Mouse (Mus musculus) adrenal gland, adult 18-20 months (tissue): Measurements from ENCODE around the gene Ppcdc. TPM values are rescaled to one million over a fixed set of nuclear protein-coding genes. Genes with fewer than 3 reads are reported as not detected.
"Not testable (repeated sequence)": the region's sequence is repeated elsewhere in the genome, so short reads cannot be mapped to it uniquely, and the experiment has no call there.

Experiments
- DNase-seq, 2 experiments: peaks; one replicate each; pipeline ENCODE4 v3.0.0; 2021 to 2022; ENCODE audit warnings: low spot score in 2 of 2
- total RNA-seq, 2 experiments: library from RNA; stranded (reverse); gene quantifications; 1 replicate in 1 of 2; 2 replicates in 1 of 2; pipeline ENCODE4 v1.2.3; 2021

Gene Ppcdc
- total RNA-seq, 2 experiments from 2014 or later: 15.0 to 18.0 TPM

DNA sequence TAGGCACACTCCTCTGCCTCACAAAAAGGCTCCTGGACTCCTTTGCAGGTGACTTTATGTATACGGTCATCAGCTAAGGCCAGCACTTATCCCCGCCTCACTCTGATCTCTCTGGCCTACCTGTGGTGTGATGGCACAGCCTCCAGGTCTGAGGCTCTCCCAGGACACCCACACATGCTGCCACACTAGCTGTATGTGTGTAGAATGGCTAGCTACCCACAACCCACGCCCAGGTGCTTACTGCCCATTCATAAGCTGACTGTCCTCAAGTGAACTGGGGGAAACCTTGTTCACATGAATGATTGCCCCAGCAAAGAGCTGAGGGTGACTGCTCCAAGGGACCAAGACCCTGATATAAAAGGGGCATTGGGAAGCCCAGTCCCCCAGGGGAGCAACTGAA is 7.4 kb downstream of the Ppcdc start:
- DNase-seq: no peak

DNA sequence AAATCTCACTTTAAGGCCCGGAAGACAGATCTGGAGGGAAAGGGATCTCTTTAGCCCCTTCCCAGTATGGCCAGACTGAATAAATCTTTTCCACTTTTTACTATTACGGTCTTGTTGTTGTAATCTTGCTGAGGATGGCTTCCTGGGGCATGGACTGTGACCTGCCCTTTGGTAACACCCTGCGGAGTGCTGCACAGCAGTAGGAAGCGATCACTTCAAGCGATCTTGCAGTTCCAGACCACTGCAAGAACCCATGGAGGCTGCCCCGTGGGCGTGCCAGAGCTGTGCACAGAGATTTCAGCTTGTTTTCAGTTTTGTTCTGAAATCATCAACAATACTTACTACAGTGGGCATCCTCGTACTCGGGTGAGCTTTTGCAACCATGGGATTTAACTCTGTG is 8.7 kb downstream of the Ppcdc start:
- no peak for DNase-seq

DNA sequence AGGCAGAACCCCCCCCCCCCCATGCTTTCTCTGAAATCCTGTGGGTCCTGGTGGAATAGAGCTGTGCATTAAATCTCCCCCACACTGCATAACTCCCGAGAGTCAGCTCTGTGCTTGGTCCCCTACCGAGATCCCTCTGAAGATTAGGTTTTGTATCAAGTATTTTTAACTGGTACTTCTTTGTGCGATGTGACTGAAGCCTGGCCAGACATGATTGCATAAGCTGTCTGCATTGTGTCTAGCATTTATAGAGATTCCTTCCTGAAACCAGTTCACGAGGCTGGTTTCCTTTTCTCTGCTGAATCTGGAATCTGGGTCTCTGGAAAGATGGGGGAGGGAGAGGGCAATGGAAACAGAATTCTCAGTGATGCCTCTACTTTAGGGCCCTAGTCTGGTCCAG is 11.5 kb downstream of the Ppcdc start:
- DNase-seq: no peak

DNA sequence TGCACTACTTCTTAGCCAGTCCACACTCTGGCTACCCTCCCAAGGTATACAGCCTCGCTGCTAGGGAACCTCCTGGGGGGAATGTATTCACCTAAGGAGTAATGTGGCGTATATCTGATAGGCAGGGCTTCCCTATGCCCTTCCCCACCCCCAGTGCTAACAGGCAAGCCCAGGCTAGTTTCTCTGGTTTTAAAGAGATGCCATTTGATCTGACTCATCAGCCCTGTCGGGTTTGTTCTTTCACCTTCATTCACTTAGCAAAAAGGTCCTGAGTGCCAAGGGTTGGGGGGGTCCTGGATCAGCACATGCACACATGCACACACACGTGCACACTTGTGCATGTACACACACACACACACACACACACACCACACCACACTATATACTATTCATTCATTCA is 12.0 kb downstream of the Ppcdc start:
- DNase-seq: no peak

DNA sequence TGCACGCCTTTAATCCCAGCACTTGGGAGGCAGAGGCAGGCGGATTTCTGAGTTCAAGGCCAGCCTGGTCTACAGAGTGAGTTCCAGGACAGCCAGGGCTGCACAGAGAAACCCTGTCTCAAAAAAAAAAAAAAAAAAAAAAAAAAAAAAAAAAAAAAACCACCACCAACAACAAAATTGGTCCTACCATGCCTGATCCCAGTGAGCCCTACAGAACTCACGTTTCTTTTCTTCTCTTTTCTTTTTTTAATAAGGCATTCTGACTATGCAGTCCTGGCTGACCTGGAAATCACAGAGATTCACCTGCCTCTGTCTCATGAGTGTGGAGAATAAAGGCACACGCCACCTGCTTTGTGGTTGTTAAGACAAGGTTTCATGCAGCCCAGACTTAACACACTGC is 12.8 kb downstream of the Ppcdc start:
- not testable (repeated sequence) for DNase-seq

DNA sequence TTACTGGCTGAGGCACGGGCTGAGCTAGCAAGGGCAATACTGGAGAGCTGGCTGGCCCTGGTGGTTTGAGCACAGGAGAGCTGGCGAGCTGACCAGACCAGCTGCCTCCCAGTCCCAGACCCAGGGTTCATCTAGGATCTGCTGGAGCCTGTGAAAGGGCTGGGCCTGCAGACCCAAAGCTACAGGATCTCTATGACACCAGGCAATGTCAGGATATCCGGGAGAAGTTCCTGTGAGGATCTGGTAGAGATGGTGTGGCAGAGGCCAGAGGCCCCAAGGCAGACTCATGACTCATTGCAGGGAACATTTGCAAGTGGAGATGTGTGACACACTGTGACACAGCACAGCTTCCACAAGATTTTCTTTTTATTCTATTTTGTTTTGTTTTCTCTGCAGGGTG is 14.8 kb downstream of the Ppcdc start:
- DNase-seq: peak in 1 of 2 experiments; percentile 49

DNA sequence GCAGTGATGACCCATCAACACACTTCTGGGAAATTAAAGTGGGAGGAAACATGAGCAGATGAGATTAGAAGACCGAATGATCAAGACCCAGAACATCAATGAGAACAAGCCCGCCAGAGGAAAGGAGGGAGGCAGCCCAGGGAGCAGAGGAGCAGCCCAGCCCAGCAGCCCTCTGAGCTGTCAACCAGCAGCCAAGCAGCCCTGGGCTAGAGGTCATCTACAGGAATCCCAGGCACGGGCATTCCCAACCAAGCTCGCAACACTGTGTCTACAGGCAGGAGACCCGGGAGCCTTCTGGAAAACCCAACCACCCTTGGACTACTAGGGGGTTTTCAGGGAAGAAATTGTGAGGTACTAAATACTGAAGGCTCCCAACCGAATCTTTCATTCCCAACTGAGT is 15.9 kb downstream of the Ppcdc start:
- no peak for DNase-seq

DNA sequence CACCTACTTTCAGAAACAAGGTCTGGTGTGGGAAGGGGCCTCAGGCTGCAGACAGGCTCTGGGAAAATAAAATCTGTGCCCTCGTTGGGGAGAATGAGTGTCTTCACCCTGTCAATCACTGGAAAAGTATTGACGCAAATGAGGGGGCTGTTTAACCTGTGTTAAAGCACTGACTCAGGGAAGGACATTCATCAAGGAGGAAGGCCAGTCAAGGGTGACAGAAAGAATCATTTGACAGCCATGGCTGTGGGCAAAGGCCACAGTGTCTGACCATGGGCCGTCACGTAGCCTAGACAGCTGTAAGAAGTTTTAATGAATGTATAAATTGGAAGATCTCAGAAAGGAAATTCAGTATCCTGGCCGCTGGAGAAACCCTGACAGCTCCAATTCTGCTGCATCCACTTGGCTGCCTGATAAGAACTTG is 18.2 kb downstream of the Ppcdc start:
- DNase-seq: peak in 1 of 2 experiments; percentile 39

DNA sequence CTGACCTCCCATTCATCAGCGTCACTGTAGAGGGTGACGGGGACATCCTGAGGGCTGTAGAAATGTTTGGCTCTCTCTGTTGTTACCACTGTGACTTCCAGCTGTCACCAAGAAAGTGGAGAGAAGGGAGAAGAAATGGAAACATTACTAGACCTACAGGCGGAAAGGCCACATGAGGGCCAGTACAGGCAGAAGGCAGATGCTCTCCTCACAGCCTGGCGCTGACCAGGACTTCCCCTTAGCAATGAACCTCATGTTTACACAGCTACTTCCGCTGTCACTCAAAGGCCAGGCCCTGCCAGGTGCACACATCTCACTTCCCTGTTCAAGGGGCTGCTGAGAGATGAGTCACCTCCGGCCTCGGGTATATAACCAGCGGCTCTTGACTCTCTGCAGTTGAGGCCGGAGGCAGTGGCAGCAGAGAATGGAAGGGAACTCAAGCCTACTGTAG is 18.8 kb downstream of the Ppcdc start:
- peak; percentile 50 to 54 for DNase-seq

DNA sequence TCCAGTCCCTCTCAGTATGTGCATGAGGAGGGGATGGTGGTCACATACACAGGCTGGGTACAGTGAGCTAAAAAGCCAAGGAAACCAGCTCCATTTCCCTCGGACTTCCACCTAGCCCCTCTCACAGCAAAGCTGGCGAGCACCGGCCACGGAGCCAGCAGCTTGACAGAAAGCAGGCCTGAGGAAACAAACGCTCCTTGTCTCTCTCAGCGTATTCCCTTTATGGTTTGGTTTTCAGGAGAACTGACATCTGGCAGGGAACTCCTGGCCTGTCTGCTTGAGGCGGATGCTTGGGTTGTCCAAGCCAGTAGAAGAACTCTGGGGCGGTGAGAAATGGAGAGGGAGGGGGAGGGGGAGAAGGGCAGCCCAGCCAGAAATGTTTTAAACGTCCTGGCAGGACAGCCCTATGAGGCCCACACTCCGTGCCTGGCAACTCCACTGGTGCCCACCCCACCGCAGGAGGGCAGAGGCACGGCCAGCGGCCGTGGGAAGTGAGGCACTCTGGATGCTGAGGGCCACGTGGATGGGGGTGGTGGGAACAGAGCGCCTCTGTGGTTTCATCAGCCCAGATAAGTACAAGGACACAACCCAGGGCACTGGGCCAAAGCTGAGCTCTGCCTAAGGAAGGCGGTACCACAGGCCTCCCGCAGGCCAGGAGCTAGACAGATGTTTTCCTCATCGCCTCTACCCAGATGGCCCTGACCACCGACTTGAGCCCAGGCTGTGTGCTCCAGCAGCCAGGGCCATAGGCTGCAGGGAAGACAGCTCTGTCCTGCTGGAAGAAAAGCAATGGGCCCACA is 19.4 kb downstream of the Ppcdc start:
- DNase-seq: peak; percentile 89 to 94

DNA sequence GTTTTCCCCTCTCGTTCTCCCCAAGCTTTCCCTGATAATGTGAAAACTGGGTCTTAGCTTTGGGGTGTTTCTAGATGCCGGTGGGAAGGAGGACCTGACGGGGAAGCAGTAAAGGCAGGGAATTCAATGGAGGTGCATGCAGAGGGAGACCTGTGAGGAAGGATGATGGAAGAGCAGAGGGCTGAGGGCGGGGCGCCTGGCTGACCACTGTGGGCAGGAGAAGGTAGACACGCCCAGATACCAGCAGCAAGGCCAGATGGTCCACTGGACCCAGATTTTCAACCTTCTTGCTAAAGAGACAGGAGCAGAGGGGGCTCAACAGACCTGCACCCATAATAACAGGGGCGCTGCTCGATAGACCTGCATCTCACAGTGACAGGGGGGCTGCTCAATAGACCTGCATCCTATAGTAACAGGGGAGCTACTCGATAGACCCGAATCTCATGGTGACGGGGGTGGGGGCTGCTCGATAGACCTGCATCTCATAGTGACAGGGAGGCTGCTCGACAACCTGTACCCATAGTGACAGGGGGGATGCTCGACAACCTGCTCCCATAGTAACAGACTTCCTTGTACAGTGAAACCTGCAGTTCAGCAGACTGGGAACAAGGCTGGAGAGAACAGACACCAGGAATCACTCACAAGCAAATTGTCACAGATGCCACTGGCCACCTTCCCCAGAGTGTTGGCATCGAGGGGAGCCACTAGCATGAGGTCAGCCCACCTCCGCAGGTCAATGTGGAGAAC is 20.2 kb downstream of the Ppcdc start:
- no peak for DNase-seq

DNA sequence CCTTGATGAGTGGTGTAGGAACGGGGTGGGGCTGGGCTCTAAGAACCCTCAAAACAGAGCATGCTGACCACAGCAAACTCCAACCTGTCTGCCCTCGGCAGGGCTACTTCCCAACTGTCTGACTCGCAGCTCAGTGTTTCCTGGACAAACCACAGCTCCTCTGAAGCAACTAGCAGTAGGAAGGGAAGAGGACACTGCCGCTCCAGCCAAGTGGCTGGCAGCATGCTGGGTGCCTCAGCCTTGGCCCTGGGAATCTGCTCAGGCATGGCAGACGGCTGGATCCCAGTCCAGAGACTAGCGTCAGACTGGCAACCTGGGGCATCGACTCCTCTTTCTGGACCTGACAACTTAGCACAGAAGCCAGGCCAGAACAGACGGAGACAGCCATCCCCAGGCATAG is 22.6 kb downstream of the Ppcdc start:
- no peak for DNase-seq

DNA sequence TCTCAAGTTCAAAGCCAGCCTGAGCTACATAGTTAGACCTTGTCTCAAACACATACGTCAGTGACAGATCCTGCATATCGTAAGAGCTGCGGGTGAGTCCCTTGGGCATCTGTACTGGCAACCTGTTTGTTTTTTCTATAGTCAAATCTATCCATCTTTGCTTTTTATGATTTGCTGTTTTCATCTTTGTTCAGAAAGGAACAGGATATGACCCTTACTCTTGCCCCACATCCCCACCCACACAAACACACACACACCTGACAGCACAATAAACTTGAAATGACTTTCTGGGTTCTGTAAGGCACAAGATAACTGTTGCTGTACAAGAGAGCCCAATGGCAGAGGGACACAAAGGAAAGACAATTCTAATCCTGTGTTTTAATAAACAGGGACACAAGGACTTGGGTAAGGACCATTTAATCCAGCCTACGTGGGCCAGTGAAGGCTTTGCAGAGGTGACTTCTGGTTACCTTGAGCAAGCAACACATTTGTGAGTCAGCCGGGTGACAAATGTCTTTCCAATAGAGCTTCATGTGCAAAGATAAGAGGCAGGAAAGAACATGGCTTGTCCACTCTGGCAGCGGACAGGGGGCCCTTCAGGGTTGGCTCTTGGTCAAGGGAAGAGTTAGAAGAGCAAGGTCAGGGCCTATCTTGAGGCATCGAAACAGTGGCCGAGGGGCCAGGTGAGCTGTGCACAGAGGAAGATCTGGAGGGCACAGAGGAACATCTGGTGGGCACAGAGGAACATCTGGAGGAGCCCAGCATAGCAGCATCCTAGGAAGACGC is 32.6 kb downstream of the Ppcdc start:
- DNase-seq: no peak

DNA sequence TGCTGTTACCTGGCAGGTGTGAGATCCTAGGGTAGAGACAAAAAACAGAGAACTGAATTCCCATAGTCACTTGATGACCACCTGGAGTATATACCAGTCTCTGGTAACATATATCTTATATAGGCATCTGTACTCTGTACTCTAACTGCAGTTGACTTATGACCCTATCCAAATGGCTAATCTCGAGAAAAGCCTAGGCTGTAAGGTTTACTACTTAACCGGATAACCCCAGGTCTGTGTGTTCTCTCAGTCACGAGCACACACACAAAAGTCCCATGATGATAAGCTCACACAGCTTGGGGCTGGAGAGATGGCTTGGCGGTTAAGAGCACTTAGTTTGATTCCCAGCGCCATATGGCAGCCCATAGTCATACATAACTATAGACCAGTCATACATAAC is 33.5 kb downstream of the Ppcdc start:
- DNase-seq: no peak

DNA sequence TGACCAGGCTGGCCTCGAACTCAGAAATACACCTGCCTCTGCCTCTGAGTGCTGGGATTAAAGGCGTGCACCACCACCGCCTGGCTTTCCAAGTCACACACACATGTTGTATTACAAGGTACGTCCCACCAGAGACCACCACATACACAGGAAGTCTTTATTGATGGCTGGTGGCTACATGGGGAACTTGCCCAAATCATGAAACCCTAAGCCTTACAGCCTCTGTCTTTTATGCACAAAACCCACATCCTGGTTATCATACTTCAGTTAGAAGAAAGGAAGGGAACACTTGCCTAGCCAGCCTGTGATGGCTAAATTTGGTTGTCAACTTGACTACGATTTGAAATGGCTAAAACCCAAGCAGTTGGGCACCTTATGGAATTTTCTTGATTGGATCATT is 35.9 kb downstream of the Ppcdc start:
- no peak for DNase-seq

DNA sequence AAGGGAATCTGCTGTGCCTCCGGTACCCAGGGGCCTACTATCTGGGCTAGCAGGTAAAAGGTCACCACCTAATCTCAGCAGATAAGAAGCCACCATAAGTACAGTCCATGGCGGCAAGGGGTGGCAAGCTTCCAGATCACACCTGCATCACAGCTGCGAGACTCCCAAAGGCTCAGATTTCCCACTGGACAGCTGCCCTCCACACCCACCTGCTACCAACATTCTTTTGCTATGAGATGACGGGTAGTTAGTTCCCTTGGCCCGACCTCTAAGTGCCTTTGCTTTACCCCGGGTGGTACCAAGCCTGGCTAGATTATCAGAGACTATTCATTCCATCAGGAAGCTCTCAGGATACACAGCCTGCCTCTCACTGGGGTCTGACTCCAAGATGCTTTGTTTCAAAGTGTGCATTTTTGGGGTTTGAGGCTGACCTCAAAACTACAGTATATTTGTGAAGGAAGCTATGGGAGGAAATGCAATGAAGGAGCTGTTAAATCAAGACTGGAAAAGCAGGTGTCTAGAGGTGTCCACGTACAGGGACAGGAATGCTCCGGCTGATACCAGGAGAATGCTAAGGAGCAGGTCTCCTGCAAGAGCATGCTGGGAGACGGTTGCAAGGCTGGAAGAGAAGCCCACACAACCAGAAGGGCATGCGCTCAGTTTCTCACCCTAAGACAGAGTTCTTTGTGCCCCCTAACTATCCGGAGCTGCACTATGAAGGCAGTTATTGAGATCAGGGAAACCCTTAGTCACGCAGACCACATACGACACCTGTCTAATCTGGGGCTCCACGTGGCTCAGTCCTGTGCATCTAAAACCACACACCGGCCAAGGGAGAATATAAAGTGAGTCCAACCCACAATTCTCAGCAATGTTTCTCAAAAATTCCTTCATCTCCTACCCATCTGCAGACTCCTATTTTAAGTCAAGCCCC is 37.3 kb downstream of the Ppcdc start:
- DNase-seq: no peak

DNA sequence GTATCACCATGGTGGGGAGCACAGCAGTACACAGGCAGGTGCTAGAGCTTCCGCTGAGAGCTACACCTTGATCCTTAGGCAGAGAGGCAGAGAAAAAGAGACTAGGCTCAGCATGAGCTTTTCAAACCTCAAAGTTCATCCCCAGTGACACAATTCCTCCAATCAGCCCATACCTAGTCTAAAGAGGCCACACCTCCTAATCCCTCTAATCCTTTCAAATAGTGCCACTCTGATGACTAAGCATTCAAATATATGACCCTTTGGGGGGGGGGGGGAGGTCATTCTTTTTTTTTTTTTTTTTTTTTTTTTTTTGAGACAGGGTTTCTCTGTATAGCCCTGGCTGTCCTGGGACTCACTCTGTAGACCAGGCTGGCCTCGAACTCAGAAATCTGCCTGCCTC is 41.2 kb downstream of the Ppcdc start:
- DNase-seq: no peak

DNA sequence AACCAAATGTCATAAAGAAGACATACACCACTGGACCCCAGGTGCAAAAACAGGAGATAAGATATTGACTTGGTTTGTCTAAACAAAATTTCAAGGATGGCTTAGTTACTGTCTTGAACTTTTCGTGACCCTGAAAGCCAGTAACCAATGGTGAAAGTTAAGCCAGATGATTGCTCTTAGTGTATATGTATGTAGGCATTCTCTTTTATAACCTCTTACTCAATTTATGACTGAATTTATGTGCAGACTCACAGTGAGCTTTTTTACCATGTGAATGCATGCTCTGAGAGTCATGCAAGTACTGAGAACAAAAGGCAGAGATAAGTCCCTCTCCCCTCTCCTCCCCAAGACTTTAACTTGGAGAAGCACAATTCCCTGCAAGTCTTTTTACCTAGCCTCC is 47.0 kb downstream of the Ppcdc start:
- DNase-seq: no peak

DNA sequence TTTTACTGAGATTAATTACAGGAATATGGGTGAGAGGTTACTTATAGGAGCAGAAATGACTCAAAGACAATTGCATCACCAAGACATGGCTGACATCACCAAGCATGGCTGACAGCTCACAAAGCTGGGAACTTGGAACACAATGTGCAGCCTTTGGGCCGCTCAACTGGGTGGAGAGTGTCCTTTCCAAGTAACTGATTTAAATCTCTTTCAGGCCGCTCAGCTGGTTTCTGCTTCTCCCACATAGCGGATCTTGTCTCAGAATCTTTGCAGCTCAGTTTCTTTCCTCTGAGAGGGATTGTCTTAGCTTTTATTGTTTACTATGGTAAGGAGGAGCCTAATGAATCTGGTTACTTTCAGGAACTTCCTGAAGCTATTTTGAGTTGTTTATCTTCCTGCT is 49.1 kb downstream of the Ppcdc start:
- DNase-seq: no peak

DNA sequence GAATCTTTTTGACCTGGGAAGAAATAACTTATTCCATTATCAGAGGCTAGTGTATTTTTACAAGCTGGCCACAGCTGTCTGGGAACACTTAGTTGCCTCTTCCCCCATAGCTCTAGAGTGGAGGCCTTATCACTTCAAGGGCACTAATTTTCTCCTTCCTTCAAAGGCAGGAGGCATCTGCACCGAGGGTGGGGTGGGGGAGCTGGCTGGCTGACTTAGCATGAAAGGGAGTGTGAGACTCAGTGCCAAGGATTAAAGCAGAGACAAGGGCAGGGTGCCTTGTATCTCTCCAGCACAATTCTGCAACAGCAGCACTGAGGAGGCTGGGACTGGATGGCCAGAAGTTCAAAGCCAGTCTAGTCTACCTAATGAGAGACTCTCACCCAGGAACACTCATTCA is 50.8 kb downstream of the Ppcdc start:
- DNase-seq: no peak

DNA sequence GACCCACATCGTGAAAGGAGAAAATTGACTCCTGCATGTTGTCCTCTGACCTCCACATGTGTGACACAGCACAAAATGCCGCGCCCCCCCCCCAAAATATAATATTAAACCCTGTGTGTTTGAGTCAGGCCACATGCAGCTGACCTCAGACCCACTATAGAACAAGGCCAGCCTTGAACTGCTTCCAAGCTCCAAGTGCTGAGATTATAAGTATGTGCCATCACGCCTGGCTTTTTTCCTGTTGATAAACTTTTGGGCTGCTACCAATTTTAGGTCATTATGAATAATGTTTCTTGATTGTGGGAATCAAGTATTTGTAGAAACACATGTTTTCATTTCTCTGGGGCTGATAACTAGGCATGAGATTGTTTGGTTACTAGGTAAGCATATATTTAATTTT is 53.0 kb downstream of the Ppcdc start:
- DNase-seq: no peak
